Mouse (Mus musculus) liver, adult 2 months (tissue): ENCODE data around the gene Mybpc3. TPM values are rescaled to one million over a fixed set of nuclear protein-coding genes. Genes with fewer than 3 reads are reported as not detected.

ENCODE experiments used
- DNase-seq: peaks from one replicate; pipeline ENCODE4 v3.0.0-alpha.2; 2011; ENCODE audit warnings: low read depth, low spot score; ENCODE audit errors: extremely low read depth
- H3K27ac ChIP-seq: fragments of 200-500 bp; replicated peaks from 2 replicates; pipeline ENCODE4 v1.5.1; 2012; ENCODE audit warnings: low read depth, mild to moderate bottlenecking, control low read depth, inconsistent platforms, low read length; ENCODE audit not compliant: insufficient read depth
- H3K27me3 ChIP-seq: fragments of 200-500 bp; 2 replicates; pipeline ENCODE4 v1.6.1; 2012; ENCODE audit warnings: mild to moderate bottlenecking, moderate library complexity, low read length, inconsistent platforms; ENCODE audit not compliant: control insufficient read depth, insufficient read depth
- H3K36me3 ChIP-seq: fragments of 200-500 bp; 2 replicates; pipeline ENCODE4 v1.6.1; 2012; ENCODE audit warnings: low read length, inconsistent platforms; ENCODE audit not compliant: control insufficient read depth, insufficient read depth
- H3K4me1 ChIP-seq: fragments of 200-500 bp; 2 replicates; pipeline ENCODE4 v1.6.1; 2011; ENCODE audit warnings: low read length; ENCODE audit not compliant: control insufficient read depth, insufficient read depth
- H3K4me3 ChIP-seq: fragments of 200-500 bp; 2 replicates; pipeline ENCODE4 v1.5.1; 2011; ENCODE audit warnings: low read depth, mild to moderate bottlenecking, control low read depth, low read length, moderate library complexity; ENCODE audit not compliant: insufficient read depth
- H3K79me2 ChIP-seq: fragments of 200-500 bp; 2 replicates; pipeline ENCODE4 v1.6.1; 2012; ENCODE audit warnings: inconsistent platforms, mild to moderate bottlenecking, low read length, moderate library complexity; ENCODE audit not compliant: control insufficient read depth, insufficient read depth
- H3K9ac ChIP-seq: fragments of 200-500 bp; 2 replicates; pipeline ENCODE4 v1.6.1; 2012; ENCODE audit warnings: low read depth, mild to moderate bottlenecking, control low read depth, inconsistent platforms, low read length
- CTCF ChIP-seq: fragments of 200-500 bp; IDR thresholded peaks from 2 replicates; pipeline ENCODE4 v1.5.1; 2011; ENCODE audit warnings: low read depth, low read length, control low read depth
- POLR2A ChIP-seq: fragments of 200-500 bp; IDR thresholded peaks from 2 replicates; pipeline ENCODE4 v1.6.1; 2011; ENCODE audit warnings: low read length, control low read depth; ENCODE audit not compliant: insufficient read depth; ENCODE audit errors: extremely low read depth
- WGBS: fragments of 180-500 bp; shearing (Covaris S2); methylation state at CpG from one replicate; pipeline ENCODE4 v1.1.7; 2018; 5-methylcytosine and 5-hydroxymethylcytosine counted together
- polyA plus RNA-seq: library from polyadenylated mRNA; depleted of rRNA; stranded (reverse); fragments of >200 nt; gene quantifications from 2 replicates; pipeline ENCODE4 v1.2.3, GENCODE M21; 2012; rRNA removed
- total RNA-seq: library from RNA; depleted of rRNA; stranded (reverse); fragments of >200 nt; gene quantifications from 2 replicates; pipeline ENCODE4 v1.2.3, GENCODE M21; 2014; rRNA removed

The Mybpc3 gene
- total and polyA plus RNA-seq, 2 experiments, result 0.04 TPM; not detected in 1

DNA sequence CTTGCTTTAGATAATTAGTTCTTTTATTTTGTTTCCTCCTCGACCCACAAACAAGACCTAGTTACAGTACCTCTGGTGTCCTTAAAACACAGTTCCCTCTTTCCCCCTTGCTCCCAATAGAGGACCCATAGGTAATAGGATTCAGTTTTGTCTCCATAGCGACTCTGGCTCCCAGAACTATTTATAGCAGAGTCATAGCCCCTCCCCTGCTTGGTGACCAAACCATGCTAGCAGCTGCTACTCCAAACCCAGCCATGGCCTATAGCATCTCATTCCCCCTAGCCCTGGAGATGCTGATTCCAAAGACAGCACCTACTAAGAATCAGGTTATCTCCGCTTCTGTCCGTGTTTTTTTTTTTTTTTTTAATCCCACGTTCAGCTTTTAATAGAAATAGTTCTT, 62.8 kb downstream of the Mybpc3 start:
- Histone ChIP-seq H3K4me3 (no peak overlapping the region), H3K27ac (no peak overlapping the region), H3K27me3 (no peaks in the 10 kb centered on the region), H3K4me1 (peaks cover 4% of the 10 kb centered on the region; the same call in 1 of the 2 replicates), H3K36me3 (peaks cover 7% of the 10 kb centered on the region; the same call in 1 of the 2 replicates), H3K9ac (no peak overlapping the region), H3K79me2 (no peaks in the 10 kb centered on the region)
- no peak for DNase-seq
- no peak for TF ChIP-seq CTCF
- no peak for TF ChIP-seq POLR2A
- 78% methylated on average over 5 of the region's 5 CpGs for WGBS

DNA sequence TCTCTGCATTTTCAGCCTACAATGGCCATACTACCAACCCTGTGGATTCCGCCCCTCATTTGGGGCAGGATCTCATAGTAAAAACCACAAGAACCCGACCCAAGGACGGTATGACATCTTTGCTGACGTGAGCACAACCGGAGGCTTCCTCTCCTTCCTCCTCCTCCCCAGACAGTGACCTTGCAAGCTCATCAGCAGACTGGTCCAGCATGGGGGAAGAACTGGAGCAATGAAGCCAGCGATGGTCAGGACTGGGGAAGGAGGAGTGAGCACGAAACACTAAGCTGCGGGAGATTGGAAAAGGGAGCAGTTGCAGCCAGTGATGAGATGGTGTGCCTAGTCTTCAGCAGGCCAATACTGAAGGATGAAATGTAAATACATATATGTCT, 64.1 kb downstream of the Mybpc3 start:
- H3K79me2 ChIP-seq, result no peaks in the 10 kb centered on the region
- peaks cover 9% of the 10 kb centered on the region; the same call in 1 of the 2 replicates for H3K36me3 ChIP-seq
- H3K27me3 ChIP-seq, result no peaks in the 10 kb centered on the region
- peaks cover 4% of the 10 kb centered on the region; the same call in 1 of the 2 replicates for H3K4me1 ChIP-seq
- 37% methylated on average over 8 of the region's 8 CpGs for WGBS
- no peak overlapping the region for H3K27ac ChIP-seq
- peak; percentile 29 for DNase-seq
- peak overlapping the region; percentile 32 for H3K9ac ChIP-seq
- TF ChIP-seq CTCF, result no peak
- no peak for TF ChIP-seq POLR2A
- peak overlapping the region; percentile 67 for H3K4me3 ChIP-seq

DNA sequence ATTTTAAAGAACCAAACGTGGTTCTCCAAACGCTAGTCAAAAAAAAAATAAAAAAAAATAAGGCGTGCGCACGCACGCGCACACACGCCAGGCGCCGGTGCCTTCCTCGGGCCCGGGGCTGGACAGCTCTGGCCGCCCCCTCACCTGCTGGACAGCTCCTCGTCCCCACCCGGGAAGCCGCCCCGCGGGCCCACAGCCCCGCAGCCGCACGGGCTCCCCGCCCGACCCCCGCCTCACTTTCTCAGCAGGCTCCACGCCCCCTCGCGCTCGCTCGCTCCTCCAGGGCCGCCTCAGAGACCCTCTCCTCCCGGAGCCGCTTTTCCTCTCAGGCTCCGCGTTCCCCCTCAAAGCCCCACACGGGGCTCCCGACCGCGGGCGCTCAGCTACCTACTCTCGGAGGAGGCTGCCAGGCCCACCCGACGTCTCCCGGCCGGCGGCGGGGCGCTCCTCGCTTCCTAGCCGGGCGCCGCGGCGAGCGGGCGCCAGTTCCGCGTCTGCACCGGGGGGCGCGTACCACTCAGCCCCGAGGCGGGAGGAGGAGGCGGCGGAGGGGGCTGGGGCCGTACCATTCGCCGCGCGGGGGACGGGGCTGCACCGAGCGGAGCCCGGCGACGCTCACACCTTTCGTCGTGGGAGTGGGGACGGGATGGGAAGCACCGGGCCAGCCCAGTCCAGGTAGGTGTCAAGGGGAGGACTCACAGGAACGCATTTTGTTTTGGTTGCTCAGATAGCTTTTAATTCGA, 64.6 kb downstream of the Mybpc3 start:
- H3K4me1 ChIP-seq, result peaks cover 4% of the 10 kb centered on the region; the same call in 1 of the 2 replicates
- no peaks in the 10 kb centered on the region for H3K79me2 ChIP-seq
- no peak for DNase-seq
- peak overlapping the region; percentile 67 for H3K4me3 ChIP-seq
- peak overlapping the region; percentile 77 for H3K9ac ChIP-seq
- no peaks in the 10 kb centered on the region for H3K27me3 ChIP-seq
- WGBS, result 1% methylated on average over 79 of the region's 81 CpGs
- H3K27ac ChIP-seq, result peak overlapping the region; percentile 6; the same call in 1 of the 2 replicates
- peaks cover 14% of the 10 kb centered on the region; the same call in 1 of the 2 replicates for H3K36me3 ChIP-seq
- TF ChIP-seq POLR2A (0 out of 2 replicates have a peak, but pooled peaks have one; percentile 21), CTCF (no peak)

DNA sequence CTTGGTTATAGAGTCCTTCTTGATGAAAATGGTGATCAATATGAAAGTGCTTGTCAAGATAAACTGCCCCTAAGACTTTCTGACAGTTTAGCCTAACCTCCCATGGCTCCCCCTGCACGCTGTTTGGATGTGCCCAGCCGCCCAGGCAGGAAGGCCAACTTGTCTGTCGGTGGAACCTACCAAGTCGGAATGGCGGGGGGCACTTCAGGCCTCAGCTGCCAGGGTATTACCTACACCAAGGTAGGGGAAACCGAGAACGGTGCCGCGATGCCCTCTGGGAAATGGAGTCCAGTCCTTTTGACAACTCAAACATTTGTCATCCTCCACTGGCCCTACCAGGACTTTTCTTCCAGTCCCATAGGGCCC, 65.2 kb downstream of the Mybpc3 start:
- Histone ChIP-seq H3K36me3 (peaks cover 14% of the 10 kb centered on the region; the same call in 1 of the 2 replicates), H3K27ac (0 out of 2 replicates have a peak overlapping the region, but pooled peaks have one; percentile 6), H3K9ac (peak overlapping the region; percentile 77), H3K27me3 (no peaks in the 10 kb centered on the region), H3K4me3 (peak overlapping the region; percentile 67), H3K79me2 (no peaks in the 10 kb centered on the region), H3K4me1 (peaks cover 4% of the 10 kb centered on the region; the same call in 1 of the 2 replicates)
- WGBS, result 0% methylated on average over 9 of the region's 9 CpGs
- TF ChIP-seq POLR2A (0 out of 2 replicates have a peak, but pooled peaks have one; percentile 0), CTCF (no peak)
- DNase-seq, result peak; percentile 92

DNA sequence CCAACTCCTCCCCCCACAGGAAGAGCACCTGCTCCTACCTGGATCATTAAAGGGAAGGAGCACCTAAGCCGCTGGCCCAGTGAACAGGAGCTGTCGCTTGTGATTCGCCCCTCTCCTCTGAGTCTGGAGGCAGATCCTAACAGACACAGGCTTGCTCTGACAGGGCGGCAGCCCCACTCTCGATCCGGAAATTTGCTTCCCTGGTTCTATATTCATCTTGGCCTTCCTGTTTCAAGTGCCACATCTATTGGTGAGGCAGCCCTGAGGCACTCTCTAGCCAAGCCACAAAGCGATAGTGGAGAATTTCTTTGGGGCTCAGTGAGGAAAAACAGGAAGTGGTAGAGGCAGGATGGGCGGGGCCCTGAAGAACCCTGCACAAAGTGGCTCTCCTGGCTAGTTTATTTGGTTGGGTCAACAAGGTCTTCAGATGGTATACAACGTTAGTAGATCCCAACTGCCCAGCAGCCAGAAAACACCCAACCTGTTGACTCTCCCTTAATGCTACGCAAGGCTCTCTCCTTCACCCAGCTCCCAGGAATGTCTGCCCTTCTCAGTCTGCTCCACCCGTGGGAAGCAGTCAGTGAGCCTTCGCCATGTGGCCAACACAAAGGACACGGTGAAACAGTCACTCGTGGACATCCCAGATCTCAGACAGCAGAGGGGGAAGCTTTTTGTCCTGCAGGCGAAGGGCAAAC, 65.9 kb downstream of the Mybpc3 start, which contains the start of gene Madd:
Gene Madd (minus strand): TSS at position 127 of the 695 bp plus-strand sequence.
- TF ChIP-seq CTCF (no peak), POLR2A (no peak)
- peak; percentile 40 for DNase-seq

More for the DNA sequence above, 65.9 kb downstream of the Mybpc3 start, which contains the start of gene Madd:
- H3K36me3 ChIP-seq, result peaks cover 15% of the 10 kb centered on the region
- H3K4me1 ChIP-seq, result peaks cover 4% of the 10 kb centered on the region; the same call in 1 of the 2 replicates
- H3K9ac ChIP-seq, result peak within 1 kb of the TSS; percentile 77
- 75% methylated on average over 15 of the region's 15 CpGs for WGBS
- peak within 1 kb of the TSS; percentile 67 for H3K4me3 ChIP-seq
- H3K79me2 ChIP-seq, result no peaks in the 10 kb centered on the region
- no peaks in the 10 kb centered on the region for H3K27me3 ChIP-seq
- H3K27ac ChIP-seq, result peak within 1 kb of the TSS; percentile 6; the same call in 1 of the 2 replicates

Other genes starting within 250 kb of the Mybpc3 start
- gene C1qtnf4, start 232.3 kb upstream of the Mybpc3 start, total RNA-seq, result 0.18 and 0.67 TPM in 2 replicates
- gene C1qtnf4, start 232.3 kb upstream of the Mybpc3 start, polyA plus RNA-seq, result 1.1 and 1.4 TPM in 2 replicates
- gene Kbtbd4, start 213.4 kb upstream of the Mybpc3 start, total RNA-seq, result 9.0 and 9.3 TPM in 2 replicates
- 12.7 and 13.5 TPM in 2 replicates for gene Kbtbd4, start 213.4 kb upstream of the Mybpc3 start, polyA plus RNA-seq
- 191 and 201 TPM in 2 replicates for gene Ndufs3, start 213.3 kb upstream of the Mybpc3 start, total RNA-seq
- 199 and 205 TPM in 2 replicates for gene Ndufs3, start 213.3 kb upstream of the Mybpc3 start, polyA plus RNA-seq
- 39.5 and 46.2 TPM in 2 replicates for gene Celf1, start 177.8 kb upstream of the Mybpc3 start, total RNA-seq
- 30.5 and 32.9 TPM in 2 replicates for gene Celf1, start 177.8 kb upstream of the Mybpc3 start, polyA plus RNA-seq
- 0.07 TPM in 1 of 2 replicates, not detected in the other for gene Rapsn, start 82.5 kb upstream of the Mybpc3 start, total RNA-seq
- gene Rapsn, start 82.5 kb upstream of the Mybpc3 start, polyA plus RNA-seq, result 0.09 TPM in 1 of 2 replicates, not detected in the other
- gene Psmc3, start 64.1 kb upstream of the Mybpc3 start, total RNA-seq, result 147 and 190 TPM in 2 replicates
- 69.4 and 71.4 TPM in 2 replicates for gene Psmc3, start 64.1 kb upstream of the Mybpc3 start, polyA plus RNA-seq
- gene Slc39a13, start 47.7 kb upstream of the Mybpc3 start, total RNA-seq, result 4.3 and 6.8 TPM in 2 replicates
- 13.1 and 17.5 TPM in 2 replicates for gene Slc39a13, start 47.7 kb upstream of the Mybpc3 start, polyA plus RNA-seq
- 3.7 and 4.8 TPM in 2 replicates for gene Spi1, start 35.8 kb upstream of the Mybpc3 start, total RNA-seq
- 9.5 and 16.5 TPM in 2 replicates for gene Spi1, start 35.8 kb upstream of the Mybpc3 start, polyA plus RNA-seq
- 14.1 and 16.5 TPM in 2 replicates for gene Madd, start 65.7 kb downstream of the Mybpc3 start, total RNA-seq
- 10.2 and 15.3 TPM in 2 replicates for gene Madd, start 65.7 kb downstream of the Mybpc3 start, polyA plus RNA-seq
- 146 and 148 TPM in 2 replicates for gene Nr1h3, start 84.7 kb downstream of the Mybpc3 start, total RNA-seq
- gene Nr1h3, start 84.7 kb downstream of the Mybpc3 start, polyA plus RNA-seq, result 190 and 198 TPM in 2 replicates
- gene Acp2, start 84.7 kb downstream of the Mybpc3 start, total RNA-seq, result 23.9 and 25.5 TPM in 2 replicates
- 35.8 and 45.0 TPM in 2 replicates for gene Acp2, start 84.7 kb downstream of the Mybpc3 start, polyA plus RNA-seq
- gene Ddb2, start 118.8 kb downstream of the Mybpc3 start, total RNA-seq, result 4.4 and 5.0 TPM in 2 replicates
- gene Ddb2, start 118.8 kb downstream of the Mybpc3 start, polyA plus RNA-seq, result 4.8 and 7.9 TPM in 2 replicates
- 24.6 and 28.1 TPM in 2 replicates for gene Pacsin3, start 137.8 kb downstream of the Mybpc3 start, total RNA-seq
- 65.1 and 68.9 TPM in 2 replicates for gene Pacsin3, start 137.8 kb downstream of the Mybpc3 start, polyA plus RNA-seq
- 74.2 and 83.2 TPM in 2 replicates for gene Arfgap2, start 146.8 kb downstream of the Mybpc3 start, total RNA-seq
- gene Arfgap2, start 146.8 kb downstream of the Mybpc3 start, polyA plus RNA-seq, result 62.9 and 69.1 TPM in 2 replicates